Mouse (Mus musculus) MEL (cell line): Measurements from ENCODE around the gene Slc7a8. TPM values are rescaled to one million over a fixed set of nuclear protein-coding genes. Genes with fewer than 3 reads are reported as not detected.
A peak's percentile ranks its signal among the peaks of the same experiment; 100 is the strongest.

Source experiments
- DNase-seq: peaks from one replicate; pipeline ENCODE4 v3.0.0; 2011; ENCODE audit warnings: low read depth, low spot score
- H3K27ac ChIP-seq: 2 replicates; pipeline ENCODE4 v1.5.1; 2012; ENCODE audit warnings: low read depth, mild to moderate bottlenecking, control low read depth, low read length, moderate library complexity; ENCODE audit not compliant: control insufficient read depth
- H3K27me3 ChIP-seq, 2 experiments: fragments of 150-350 bp in 1 of 2; sonication (generic) in 1 of 2; 2 replicates each; pipeline ENCODE4 v1.6.1; 2012; ENCODE audit warnings: low read length in 2 of 2, mild to moderate bottlenecking in 2 of 2, improper control_type of control experiment in 1 of 2, moderate library complexity in 1 of 2; ENCODE audit not compliant: insufficient read depth in 2 of 2, control insufficient read depth in 1 of 2
- H3K36me3 ChIP-seq, 2 experiments: 2 replicates each; pipeline ENCODE4 v1.6.1; 2012 to 2014; ENCODE audit warnings: low read length in 2 of 2, improper control_type of control experiment in 1 of 2, inconsistent platforms in 1 of 2, mild to moderate bottlenecking in 1 of 2; ENCODE audit not compliant: insufficient read depth in 2 of 2, control insufficient read depth in 1 of 2
- H3K4me1 ChIP-seq, 2 experiments: fragments of 150-350 bp in 1 of 2; sonication (generic) in 1 of 2; 2 replicates each; pipeline ENCODE4 v1.6.1; 2012; ENCODE audit warnings: low read length in 2 of 2, improper control_type of control experiment in 1 of 2, mild to moderate bottlenecking in 1 of 2; ENCODE audit not compliant: insufficient read depth in 2 of 2, control insufficient read depth in 1 of 2
- H3K4me3 ChIP-seq, 2 experiments: fragments of 150-350 bp in 1 of 2; sonication (generic) in 1 of 2; 2 replicates each; pipeline ENCODE4 v1.5.1; 2012; ENCODE audit warnings: low read depth in 2 of 2, low read length in 2 of 2, mild to moderate bottlenecking in 2 of 2, moderate library complexity in 2 of 2, control low read depth in 1 of 2, improper control_type of control experiment in 1 of 2; ENCODE audit not compliant: control insufficient read depth in 1 of 2, insufficient read depth in 1 of 2
- H3K79me2 ChIP-seq: 2 replicates; pipeline ENCODE4 v1.6.1; 2012; ENCODE audit warnings: mild to moderate bottlenecking, low read length, moderate library complexity; ENCODE audit not compliant: control insufficient read depth, poor library complexity, insufficient read depth
- H3K9ac ChIP-seq: 2 replicates; pipeline ENCODE4 v1.6.1; 2012; ENCODE audit warnings: low read depth, mild to moderate bottlenecking, control low read depth, low read length, moderate library complexity; ENCODE audit not compliant: control insufficient read depth, poor library complexity, severe bottlenecking
- H3K9me3 ChIP-seq: fragments of 150-350 bp; sonication (generic); replicated peaks from 2 replicates; pipeline ENCODE4 v1.6.1; 2012; ENCODE audit warnings: mild to moderate bottlenecking, low read length, improper control_type of control experiment, moderate library complexity; ENCODE audit not compliant: insufficient read depth
- CHD2 ChIP-seq: IDR thresholded peaks from 2 replicates; pipeline ENCODE4 v1.6.1; 2011; ENCODE audit warnings: low read length, improper control_type of control experiment
- CTCF ChIP-seq, 3 experiments: IDR thresholded peaks in 2 of 3; conservative IDR thresholded peaks in 1 of 3; 2 replicates each; pipeline ENCODE4 v1.5.1; 2011 to 2012; ENCODE audit warnings: low read length in 3 of 3, low read depth in 2 of 3, mild to moderate bottlenecking in 2 of 3, improper control_type of control experiment in 1 of 3, inconsistent platforms in 1 of 3, mixed read lengths in 1 of 3, moderate library complexity in 1 of 3; ENCODE audit not compliant: control insufficient read depth in 1 of 3, insufficient read depth in 1 of 3, poor library complexity in 1 of 3, severe bottlenecking in 1 of 3
- E2F4 ChIP-seq: IDR thresholded peaks from 2 replicates; pipeline ENCODE4 v1.6.1; 2011; ENCODE audit warnings: low read depth, low read length, improper control_type of control experiment, borderline replicate concordance
- ETS1 ChIP-seq: IDR thresholded peaks from 2 replicates; pipeline ENCODE4 v1.6.1; 2012; ENCODE audit warnings: low read depth, mild to moderate bottlenecking, inconsistent platforms, low read length, improper control_type of control experiment, moderate library complexity
- GABPA ChIP-seq: IDR thresholded peaks from 2 replicates; pipeline ENCODE4 v1.6.1; 2012; ENCODE audit warnings: low read depth, mild to moderate bottlenecking, inconsistent platforms, low read length, improper control_type of control experiment, moderate library complexity
- GATA1 ChIP-seq: IDR thresholded peaks from 2 replicates; pipeline ENCODE4 v1.6.1; 2011; ENCODE audit warnings: low read depth, low read length, improper control_type of control experiment
- MAFK ChIP-seq: IDR thresholded peaks from 2 replicates; pipeline ENCODE4 v1.6.1; 2011; ENCODE audit warnings: low read depth, mild to moderate bottlenecking, low read length, improper control_type of control experiment, borderline replicate concordance
- MAX ChIP-seq: IDR thresholded peaks from 2 replicates; pipeline ENCODE4 v1.6.1; 2011; ENCODE audit warnings: low read length, improper control_type of control experiment
- MAZ ChIP-seq: IDR thresholded peaks from 2 replicates; pipeline ENCODE4 v1.6.1; 2012; ENCODE audit warnings: low read depth, mild to moderate bottlenecking, inconsistent platforms, low read length, improper control_type of control experiment
- MEF2A ChIP-seq: IDR thresholded peaks from 2 replicates; pipeline ENCODE4 v1.6.1; 2014; ENCODE audit warnings: low read depth, mild to moderate bottlenecking, inconsistent platforms, low read length, improper control_type of control experiment; ENCODE audit not compliant: poor library complexity, insufficient replicate concordance, severe bottlenecking; ENCODE audit errors: extremely low read depth
- MXI1 ChIP-seq: IDR thresholded peaks from 2 replicates; pipeline ENCODE4 v1.6.1; 2011; ENCODE audit warnings: mild to moderate bottlenecking, low read depth, low read length, improper control_type of control experiment
- MYB ChIP-seq: IDR thresholded peaks from 2 replicates; pipeline ENCODE4 v1.6.1; 2011; ENCODE audit warnings: mild to moderate bottlenecking, low read depth, low read length, improper control_type of control experiment
- MYC ChIP-seq: IDR thresholded peaks from 2 replicates; pipeline ENCODE4 v1.6.1; 2011; ENCODE audit warnings: low read depth, mild to moderate bottlenecking, low read length, improper control_type of control experiment, moderate library complexity
- NELFE ChIP-seq: IDR thresholded peaks from 2 replicates; pipeline ENCODE4 v1.6.1; 2011; ENCODE audit warnings: low read depth, low read length, improper control_type of control experiment
- NRF1 ChIP-seq: IDR thresholded peaks from 2 replicates; pipeline ENCODE4 v1.6.1; 2014; ENCODE audit warnings: low read depth, mild to moderate bottlenecking, inconsistent platforms, low read length, improper control_type of control experiment, moderate library complexity; ENCODE audit not compliant: poor library complexity, insufficient read depth, severe bottlenecking
- POLR2A ChIP-seq, 2 experiments: IDR thresholded peaks; 2 replicates each; pipeline ENCODE4 v1.6.1; 2011 to 2012; ENCODE audit warnings: low read length in 2 of 2, mild to moderate bottlenecking in 2 of 2, control low read depth in 1 of 2, improper control_type of control experiment in 1 of 2, low read depth in 1 of 2, moderate library complexity in 1 of 2; ENCODE audit not compliant: control insufficient read depth in 1 of 2, insufficient read depth in 1 of 2, poor library complexity in 1 of 2
- POLR2AphosphoS2 ChIP-seq: IDR thresholded peaks from 2 replicates; pipeline ENCODE4 v1.6.1; 2011; ENCODE audit warnings: low read length, improper control_type of control experiment
- POLR2AphosphoS5 ChIP-seq: IDR thresholded peaks from 2 replicates; pipeline ENCODE4 v1.6.1; 2012; ENCODE audit warnings: low read depth, borderline replicate concordance, mild to moderate bottlenecking, inconsistent platforms, low read length, moderate library complexity, mixed read lengths
- RCOR1 ChIP-seq: IDR thresholded peaks from 2 replicates; pipeline ENCODE4 v1.6.1; 2012; ENCODE audit warnings: low read depth, mild to moderate bottlenecking, inconsistent platforms, low read length, improper control_type of control experiment
- SMC3 ChIP-seq: IDR thresholded peaks from 2 replicates; pipeline ENCODE4 v1.6.1; 2011; ENCODE audit warnings: low read depth, low read length, improper control_type of control experiment
- TAL1 ChIP-seq: IDR thresholded peaks from 2 replicates; pipeline ENCODE4 v1.6.1; 2012; ENCODE audit warnings: mild to moderate bottlenecking, inconsistent platforms, low read length, moderate library complexity, mixed read lengths
- TBP ChIP-seq: IDR thresholded peaks from 2 replicates; pipeline ENCODE4 v1.8.0; 2011; ENCODE audit warnings: low read depth, low read length, improper control_type of control experiment
- UBTF ChIP-seq: IDR thresholded peaks from 2 replicates; pipeline ENCODE4 v1.6.1; 2012; ENCODE audit warnings: low read depth, mild to moderate bottlenecking, inconsistent platforms, low read length, improper control_type of control experiment, moderate library complexity, borderline replicate concordance; ENCODE audit not compliant: insufficient read depth
- USF1 ChIP-seq: IDR thresholded peaks from 2 replicates; pipeline ENCODE4 v1.6.1; 2014; ENCODE audit warnings: low read depth, mild to moderate bottlenecking, inconsistent platforms, low read length, improper control_type of control experiment, moderate library complexity
- USF2 ChIP-seq, 2 experiments: IDR thresholded peaks; 2 replicates each; pipeline ENCODE4 v1.6.1; 2011 to 2012; ENCODE audit warnings: improper control_type of control experiment in 2 of 2, low read length in 2 of 2, borderline replicate concordance in 1 of 2, inconsistent platforms in 1 of 2, low read depth in 1 of 2, mild to moderate bottlenecking in 1 of 2; ENCODE audit not compliant: insufficient read depth in 1 of 2
- ZC3H11A ChIP-seq: IDR thresholded peaks from 2 replicates; pipeline ENCODE4 v1.6.1; 2012; ENCODE audit warnings: low read depth, mild to moderate bottlenecking, inconsistent platforms, low read length, improper control_type of control experiment
- ZKSCAN1 ChIP-seq: IDR thresholded peaks from 2 replicates; pipeline ENCODE4 v1.6.1; 2012; ENCODE audit warnings: low read depth, mild to moderate bottlenecking, inconsistent platforms, low read length, improper control_type of control experiment, moderate library complexity
- ZMIZ1 ChIP-seq: IDR thresholded peaks from 2 replicates; pipeline ENCODE4 v1.6.1; 2012; ENCODE audit warnings: low read depth, mild to moderate bottlenecking, inconsistent platforms, low read length, improper control_type of control experiment, moderate library complexity
- ZNF384 ChIP-seq: IDR thresholded peaks from 2 replicates; pipeline ENCODE4 v1.6.1; 2012; ENCODE audit warnings: low read depth, mild to moderate bottlenecking, inconsistent platforms, low read length, improper control_type of control experiment
- polyA plus RNA-seq, 2 experiments: library from polyadenylated mRNA; stranded (reverse) in 1 of 2; unstranded in 1 of 2; fragments of >175 nt in 1 of 2; fragments of >200 nt in 1 of 2; gene quantifications; 2 replicates each; pipeline versions ENCODE4 v1.2.1 to v1.2.4; 2012; ENCODE audit warnings: low replicate concordance in 2 of 2, low read depth in 1 of 2; ENCODE audit not compliant: insufficient read length in 2 of 2, insufficient read depth in 1 of 2, missing spikeins in 1 of 2
- total RNA-seq: library from RNA; depleted of rRNA; stranded (reverse); fragments of 300-350 nt; gene quantifications from 2 replicates; pipeline ENCODE4 v1.2.3, GENCODE M21; 2012

The Slc7a8 gene
- total and polyA plus RNA-seq, 3 experiments = 0.08 to 0.29 TPM; not detected in 1

DNA sequence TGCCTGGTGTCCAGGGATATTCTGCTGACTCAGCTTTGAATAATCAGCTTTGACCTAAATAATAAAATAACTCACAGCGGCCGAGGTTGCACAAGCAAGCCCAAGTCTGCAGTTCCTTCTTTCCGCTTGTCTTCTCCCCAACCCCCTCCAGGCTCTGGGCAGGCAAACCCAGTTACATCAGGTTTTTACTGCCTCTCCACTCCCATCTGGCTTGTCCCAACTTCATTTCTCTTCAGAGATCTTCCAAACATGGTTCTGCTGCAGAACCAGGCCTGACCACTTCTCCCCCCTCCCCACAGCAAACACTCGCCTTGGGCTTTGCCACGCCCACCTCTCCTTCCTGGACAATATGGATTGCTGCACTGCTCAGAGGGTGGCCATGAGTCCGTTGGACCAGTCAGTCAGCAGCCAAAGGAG lies 27.1 kb downstream of the Slc7a8 start (continued):
- TF ChIP-seq NRF1 (no peak), MYC (no peak), E2F4 (no peak), POLR2AphosphoS5 (no peak), SMC3 (no peak), MEF2A (no peak), USF2 (IDR thresholded peaks at IDR 0.05; ENCODE audit: borderline replicate concordance in 1 of 2, insufficient read depth in 1 of 2, low read depth in 1 of 2, low read length in 2 of 2) (no peak), ZNF384 (no peak), ZKSCAN1 (no peak), GATA1 (peak; percentile 74), ZMIZ1 (no peak), GABPA (0 out of 2 replicates have a peak, but pooled peaks have one; percentile 32), ZC3H11A (no peak), NELFE (no peak), TAL1 (0 out of 2 replicates have a peak, but pooled peaks have one; percentile 27), POLR2A (IDR thresholded peaks at IDR 0.05; ENCODE audit: control insufficient read depth in 1 of 2, insufficient read depth in 1 of 2, low read depth in 1 of 2, low read length in 2 of 2, poor library complexity in 1 of 2) (no peak)

DNA sequence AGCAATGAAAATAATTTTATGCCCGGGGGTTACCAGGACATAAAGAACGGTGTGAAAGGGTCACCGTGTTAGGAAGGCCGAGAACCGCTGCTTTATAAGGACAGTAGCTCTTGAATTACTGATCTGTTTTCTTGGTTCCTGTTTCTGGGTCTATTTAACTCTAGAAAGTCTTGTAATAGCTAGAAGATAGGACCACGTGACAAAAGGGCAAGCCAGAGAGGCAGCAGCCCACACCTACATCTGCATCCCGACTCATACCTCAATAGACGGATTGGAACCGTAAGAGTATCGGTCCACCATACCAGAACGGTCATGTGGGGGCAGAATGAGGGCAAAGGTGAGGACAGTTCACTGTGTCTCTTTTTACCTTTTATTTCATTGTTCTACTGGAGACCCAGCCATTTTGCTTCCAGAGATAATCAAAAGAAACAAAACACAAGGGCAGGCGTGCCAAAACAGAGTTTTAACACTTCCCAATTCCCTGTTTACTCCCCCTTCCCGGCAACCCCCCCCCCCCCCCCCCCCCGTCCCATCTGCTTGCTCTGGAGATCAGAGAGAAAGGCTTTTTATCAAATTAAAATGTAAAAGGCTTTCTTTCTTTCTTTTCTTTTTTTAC lies 27.7 kb downstream of the Slc7a8 start:
- no peaks in the 10 kb centered on the region for H3K9me3 ChIP-seq
- peak overlapping the region; percentile 48 to 50 for H3K4me3 ChIP-seq
- no peak for TF ChIP-seq MEF2A
- TF ChIP-seq UBTF = no peak
- TF ChIP-seq CHD2 = no peak
- TF ChIP-seq MXI1 = peak; percentile 72
- 0 out of 4 replicates have a peak, but pooled peaks of 1 of the 2 experiments have one; percentile 53 for TF ChIP-seq USF2 (IDR thresholded peaks at IDR 0.05; ENCODE audit: borderline replicate concordance in 1 of 2, insufficient read depth in 1 of 2, low read depth in 1 of 2, low read length in 2 of 2)
- no peak for TF ChIP-seq RCOR1
- TF ChIP-seq CTCF (IDR thresholded peaks at IDR 0.05 in 2 of 3, conservative IDR thresholded peaks at IDR 0.05 in 1 of 3; ENCODE audit: control insufficient read depth in 1 of 3, insufficient read depth in 1 of 3, low read depth in 2 of 3, low read length in 3 of 3, poor library complexity in 1 of 3, severe bottlenecking in 1 of 3) = no peak
- no peak for TF ChIP-seq GABPA
- TF ChIP-seq MAFK = 0 out of 2 replicates have a peak, but pooled peaks have one; percentile 4
- TF ChIP-seq ZNF384 = no peak
- no peak for TF ChIP-seq POLR2AphosphoS5
- 0 out of 2 replicates have a peak, but pooled peaks have one; percentile 27 for TF ChIP-seq ETS1
- TF ChIP-seq MAX = peak; percentile 86
- no peak for TF ChIP-seq POLR2AphosphoS2
- 0 out of 2 replicates have a peak, but pooled peaks have one; percentile 42 for TF ChIP-seq MYC
- peak; percentile 89 for TF ChIP-seq USF1
- TF ChIP-seq ZKSCAN1 = no peak
- TF ChIP-seq MAZ = no peak
- TF ChIP-seq E2F4 = no peak
- no peak for TF ChIP-seq MYB
- peak; percentile 50; the same call in 1 of the 2 replicates for TF ChIP-seq TBP
- H3K36me3 ChIP-seq = peaks cover 0 to 32% of the 10 kb centered on the region in 2 experiments; a peak in 2 of 4 replicates
- peak; percentile 69 for DNase-seq
- H3K4me1 ChIP-seq = peaks cover 19 to 47% of the 10 kb centered on the region in 2 experiments
- H3K79me2 ChIP-seq = no peaks in the 10 kb centered on the region
- peak overlapping the region; percentile 45 for H3K9ac ChIP-seq
- H3K27ac ChIP-seq = peak overlapping the region; percentile 57
- no peaks in the 10 kb centered on the region for H3K27me3 ChIP-seq
